Mouse (Mus musculus) brain, embryonic 14.5 days (tissue): Measurements from ENCODE around the gene Psma4.

Source experiments
- CTCF ChIP-seq: fragments of 200-500 bp; IDR thresholded peaks from 2 replicates; pipeline ENCODE4 v1.5.1; 2012; ENCODE audit warnings: inconsistent platforms, mild to moderate bottlenecking, moderate library complexity, borderline replicate concordance; ENCODE audit not compliant: insufficient read depth, insufficient read length; ENCODE audit errors: extremely low read depth
- POLR2A ChIP-seq: fragments of 200-500 bp; IDR thresholded peaks from 2 replicates; pipeline ENCODE4 v1.6.1; 2012; ENCODE audit warnings: mild to moderate bottlenecking, inconsistent platforms, borderline replicate concordance; ENCODE audit not compliant: poor library complexity, insufficient read depth, insufficient read length, severe bottlenecking; ENCODE audit errors: extremely low read depth

GRCm38 (mm10) chr9:54916401-54916800 is 34.2 kb upstream of the Psma4 start:
- no peak for TF ChIP-seq CTCF
- TF ChIP-seq POLR2A = no peak
